ENCODE assay signal across 8 mouse cellular contexts in the genomic region with DNA sequence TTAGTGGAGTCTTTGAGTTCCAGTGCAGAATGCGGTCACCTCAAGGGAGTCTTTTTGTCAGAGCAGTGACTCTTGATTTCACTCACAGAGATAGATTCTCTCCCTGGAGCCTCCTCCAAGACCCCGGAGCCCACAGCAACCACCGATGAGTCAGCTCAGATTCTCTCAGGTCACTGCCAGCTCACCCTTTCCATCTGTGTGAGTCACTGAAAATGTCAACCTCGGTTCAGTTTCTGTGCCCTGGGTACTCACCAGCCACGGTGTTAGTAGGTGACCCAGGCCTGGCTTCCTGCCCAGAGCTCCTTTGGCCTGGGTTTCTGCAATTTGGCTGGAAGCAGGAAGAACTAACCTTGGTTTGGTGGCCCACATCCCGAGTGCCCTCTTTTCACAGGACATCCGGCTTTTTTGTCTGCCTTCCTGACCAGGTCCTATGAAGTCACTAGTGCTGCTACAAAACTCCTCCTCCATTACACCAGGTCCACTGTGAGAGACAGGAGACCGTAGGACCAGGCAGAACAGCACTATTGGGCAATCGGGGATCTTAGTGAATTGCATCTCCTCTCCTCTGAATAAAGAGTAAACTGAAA.
DNase-seq lines count a peak whose midpoint lies in the region.

No protein-coding gene starts in this region.

- peak; percentile 3 for DNase-seq in ovary, adult 18-20 months (ENCODE audit: low spot score)
- DNase-seq in ovary, postnatal 14 days (ENCODE audit: low spot score), result no peak
- DNase-seq in cerebellum, postnatal 10 days, result peak; percentile 60 to 65
- DNase-seq in kidney, adult 18-20 months, result peak; percentile 85
- DNase-seq in lung, postnatal 36 days, result peak; percentile 58
- no peak for DNase-seq in forebrain, embryonic 10.5 days (ENCODE audit: extremely low spot score, low spot score)
- DNase-seq in frontal cortex, postnatal 36 days (ENCODE audit: low spot score in 2 of 2), result no peak
- no peak for DNase-seq in right cerebral cortex, postnatal 14 days

- H3K27me3 ChIP-seq in forebrain, embryonic 10.5 days (ENCODE audit: poor library complexity, severe bottlenecking), result no peaks in the 10 kb centered on the region

- no peak overlapping the region for H3K27ac ChIP-seq in forebrain, embryonic 10.5 days

- H3K9me3 ChIP-seq in forebrain, embryonic 10.5 days, result no peaks in the 10 kb centered on the region

- H3K4me3 ChIP-seq in forebrain, embryonic 10.5 days, result no peak overlapping the region

- H3K4me1 ChIP-seq in forebrain, embryonic 10.5 days, result peaks cover 15% of the 10 kb centered on the region

- 85% methylated on average over 9 of the region's 9 CpGs for WGBS in forebrain, embryonic 10.5 days

- H3K36me3 ChIP-seq in forebrain, embryonic 10.5 days (replicated peaks), result no peaks in the 10 kb centered on the region

Comparison
In these comparisons a context has a peak if more than half of its experiments do, and no peak if none do; other contexts are left out.
1. DNase-seq: peak in ovary, adult 18-20 months (single experiment), cerebellum, postnatal 10 days (2 of 2), kidney, adult 18-20 months (single experiment) and lung, postnatal 36 days (single experiment); none in ovary, postnatal 14 days (single experiment), forebrain, embryonic 10.5 days (single experiment), frontal cortex, postnatal 36 days (0 of 2) and right cerebral cortex, postnatal 14 days (single experiment).